Mouse (Mus musculus): Measurements from ENCODE around the gene Bahcc1. TPM values are rescaled to one million over a fixed set of nuclear protein-coding genes. Genes with fewer than 3 reads are reported as not detected.

Gene Bahcc1
- polyA plus RNA-seq, 1 experiment from 2014 or later = 30.3 TPM

DNA sequence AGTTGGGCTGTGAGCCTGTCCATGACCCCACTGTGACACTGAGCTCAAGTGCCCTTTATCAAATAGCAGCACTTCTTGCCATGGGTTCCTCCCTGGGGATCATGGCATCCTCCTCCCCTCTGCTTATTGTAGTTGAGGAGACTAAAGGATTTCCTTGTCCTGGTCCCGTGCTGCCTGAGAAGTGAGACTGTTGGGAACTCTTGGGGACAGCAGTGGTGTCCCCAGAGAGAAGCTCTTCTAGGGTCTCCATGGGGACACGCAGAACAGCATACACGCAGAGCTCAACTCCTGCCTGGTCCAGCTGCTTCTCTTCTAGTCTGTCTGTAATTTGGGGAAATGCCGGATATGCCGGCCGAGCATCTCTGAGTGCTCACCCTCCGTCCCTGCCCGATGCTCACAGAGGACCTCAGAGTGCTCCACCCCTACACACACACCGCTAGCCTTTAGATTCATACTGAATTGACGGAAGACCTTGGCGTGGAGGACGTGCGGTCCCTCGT, 33.6 kb downstream of the Bahcc1 start:
- 84% methylated on average over 14 of the region's 14 CpGs for WGBS
- H3K4me3 ChIP-seq (ENCODE audit: low read depth, low read length) = no peak overlapping the region
- H3K4me2 ChIP-seq (ENCODE audit: low read depth, low read length, severe bottlenecking) = no peak overlapping the region
- no peak overlapping the region for H3K9ac ChIP-seq (ENCODE audit: low read length)
- ATAC-seq (replicated peaks; ENCODE audit: low FRiP score) (no peak), DNase-seq (ENCODE audit: low spot score) (no peak)
- H3K36me3 ChIP-seq (ENCODE audit: control insufficient read depth, insufficient read depth, low read length) = peaks cover 1% of the 10 kb centered on the region; the same call in 1 of the 2 replicates
- peaks cover 34% of the 10 kb centered on the region for H3K4me1 ChIP-seq (replicated peaks; ENCODE audit: control insufficient read depth, insufficient read depth, low read length)
- no peak overlapping the region for H3K27ac ChIP-seq (ENCODE audit: low read depth, low read length)
- no peaks in the 10 kb centered on the region for H3K27me3 ChIP-seq (ENCODE audit: control insufficient read depth, insufficient read depth, low read length)
- H3K9me3 ChIP-seq (ENCODE audit: control insufficient read depth, low read length) = no peaks in the 10 kb centered on the region

DNA sequence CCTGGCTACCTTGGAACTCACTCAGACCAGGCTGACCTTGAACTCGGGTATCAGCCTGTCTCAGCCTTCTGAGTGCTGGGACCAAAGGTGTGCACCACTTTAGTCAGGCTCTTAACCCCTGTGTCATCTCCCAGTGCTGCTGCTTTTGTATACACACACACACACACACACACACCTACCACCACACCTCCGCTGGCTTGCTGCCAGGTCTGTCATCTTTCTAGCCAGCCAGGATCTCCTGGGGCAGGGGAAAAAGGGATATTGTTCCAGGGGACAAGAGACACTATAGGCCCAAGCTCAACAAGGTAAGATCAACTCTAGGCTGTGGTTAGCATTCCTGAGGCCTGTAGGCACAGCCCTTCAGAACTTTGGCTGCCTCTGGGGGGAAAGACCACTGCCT, 34.5 kb downstream of the Bahcc1 start:
- no peak overlapping the region for H3K27ac ChIP-seq (ENCODE audit: low read depth, low read length)
- H3K27me3 ChIP-seq (ENCODE audit: control insufficient read depth, insufficient read depth, low read length) = no peaks in the 10 kb centered on the region
- H3K4me1 ChIP-seq (replicated peaks; ENCODE audit: control insufficient read depth, insufficient read depth, low read length) = peaks cover 26% of the 10 kb centered on the region
- H3K4me2 ChIP-seq (ENCODE audit: low read depth, low read length, severe bottlenecking) = no peak overlapping the region
- peaks cover 9% of the 10 kb centered on the region; the same call in 1 of the 2 replicates for H3K36me3 ChIP-seq (ENCODE audit: control insufficient read depth, insufficient read depth, low read length)
- H3K4me3 ChIP-seq (ENCODE audit: low read depth, low read length) = no peak overlapping the region
- 90% methylated on average over 2 of the region's 2 CpGs for WGBS
- no peak for ATAC-seq (replicated peaks; ENCODE audit: low FRiP score)
- no peak for DNase-seq (ENCODE audit: low spot score)
- no peak overlapping the region for H3K9ac ChIP-seq (ENCODE audit: low read length)
- no peaks in the 10 kb centered on the region for H3K9me3 ChIP-seq (ENCODE audit: control insufficient read depth, low read length)

DNA sequence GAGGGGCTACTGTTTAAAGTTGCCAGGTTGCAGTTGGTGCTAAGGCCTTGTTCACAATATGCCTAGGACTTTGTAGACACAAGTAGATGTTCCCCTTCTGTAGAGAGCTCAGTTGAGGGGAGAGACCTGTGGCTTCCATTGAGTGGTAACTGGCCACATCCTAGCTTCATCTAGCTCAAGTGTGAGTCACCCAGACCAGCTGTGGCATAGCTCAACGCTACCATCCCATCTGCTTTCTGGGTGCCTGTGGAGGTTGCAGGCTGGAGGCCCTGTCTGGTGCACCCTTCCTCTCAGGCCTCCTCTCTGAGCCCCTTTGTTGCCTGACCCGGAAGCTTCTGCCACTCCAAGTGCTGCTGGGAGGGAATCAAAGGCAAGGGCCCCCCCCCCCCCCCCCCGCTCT, 34.9 kb downstream of the Bahcc1 start:
- H3K4me2 ChIP-seq (ENCODE audit: low read depth, low read length, severe bottlenecking) = no peak overlapping the region
- no peak for ATAC-seq (replicated peaks; ENCODE audit: low FRiP score)
- DNase-seq (ENCODE audit: low spot score) = no peak
- H3K9me3 ChIP-seq (ENCODE audit: control insufficient read depth, low read length) = no peaks in the 10 kb centered on the region
- 64% methylated on average over 2 of the region's 3 CpGs for WGBS
- H3K27ac ChIP-seq (ENCODE audit: low read depth, low read length) = no peak overlapping the region
- H3K36me3 ChIP-seq (ENCODE audit: control insufficient read depth, insufficient read depth, low read length) = peaks cover 10% of the 10 kb centered on the region; the same call in 1 of the 2 replicates
- no peak overlapping the region for H3K4me3 ChIP-seq (ENCODE audit: low read depth, low read length)
- no peaks in the 10 kb centered on the region for H3K27me3 ChIP-seq (ENCODE audit: control insufficient read depth, insufficient read depth, low read length)
- no peak overlapping the region for H3K9ac ChIP-seq (ENCODE audit: low read length)
- peaks cover 25% of the 10 kb centered on the region for H3K4me1 ChIP-seq (replicated peaks; ENCODE audit: control insufficient read depth, insufficient read depth, low read length)

DNA sequence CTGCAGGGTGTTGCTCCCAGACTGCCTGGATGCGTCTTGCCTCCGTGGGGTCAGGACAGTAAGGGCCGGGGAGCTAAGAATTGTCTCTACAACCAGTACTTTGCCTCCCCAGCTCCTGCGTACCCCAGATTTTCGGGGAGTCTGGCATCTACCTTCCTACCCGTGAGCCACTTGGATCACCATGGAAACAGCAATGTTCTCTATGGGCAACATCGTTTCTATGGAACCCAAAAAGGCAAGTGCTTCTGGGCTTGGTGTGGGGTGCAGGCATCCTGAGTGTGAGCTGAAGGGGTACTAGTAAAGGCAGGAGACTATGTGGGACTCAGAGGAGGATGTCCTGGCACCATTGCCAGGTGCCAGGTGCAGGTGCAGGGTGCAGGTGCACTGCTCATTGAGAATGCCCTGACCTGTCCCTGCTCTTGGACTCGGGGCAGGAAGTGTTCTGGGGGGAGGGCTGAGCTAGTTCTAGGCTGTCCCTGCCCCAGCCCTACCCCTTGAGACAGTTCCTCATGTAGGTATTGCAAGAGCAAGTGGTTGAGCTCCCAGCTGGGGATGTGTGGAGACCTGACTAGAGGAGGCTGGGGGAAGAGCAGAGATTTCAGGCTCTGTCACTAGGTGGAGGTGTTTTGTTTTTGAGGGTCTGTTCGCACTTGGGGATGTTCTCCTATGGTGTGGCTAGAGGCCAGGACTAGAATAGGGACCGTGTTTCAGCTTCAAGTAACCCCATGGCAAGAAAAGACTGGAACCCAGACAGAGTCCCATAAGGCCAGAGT, 35.6 kb downstream of the Bahcc1 start:
- peaks cover 14% of the 10 kb centered on the region for H3K36me3 ChIP-seq (ENCODE audit: control insufficient read depth, insufficient read depth, low read length)
- no peak overlapping the region for H3K27ac ChIP-seq (ENCODE audit: low read depth, low read length)
- no peak for DNase-seq (ENCODE audit: low spot score)

DNA sequence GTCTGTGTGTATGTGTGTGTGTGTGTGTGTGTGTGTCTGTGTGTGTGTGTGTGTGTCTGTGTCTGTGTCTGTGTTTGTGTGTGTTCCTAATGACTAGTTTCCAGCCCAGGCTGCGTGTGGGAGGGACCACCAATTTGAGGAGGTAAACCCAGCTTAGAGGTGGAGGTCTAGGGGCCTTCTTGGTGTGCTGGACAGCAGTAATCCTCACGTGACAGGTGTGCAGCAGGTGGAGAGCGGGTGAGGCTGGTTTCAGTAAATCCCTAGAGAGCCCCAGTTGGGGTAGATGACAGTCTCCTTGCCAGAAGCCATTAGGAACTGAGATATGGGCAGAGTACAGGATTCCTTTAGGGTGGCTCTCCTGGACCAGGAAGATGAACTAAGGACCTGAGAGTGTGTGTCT, 36.3 kb downstream of the Bahcc1 start:
- Histone ChIP-seq H3K9ac (ENCODE audit: low read length) (no peak overlapping the region; the same call in 1 of the 2 replicates), H3K9me3 (ENCODE audit: control insufficient read depth, low read length) (no peaks in the 10 kb centered on the region), H3K4me2 (ENCODE audit: low read depth, low read length, severe bottlenecking) (no peak overlapping the region), H3K4me3 (ENCODE audit: low read depth, low read length) (no peak overlapping the region), H3K27ac (ENCODE audit: low read depth, low read length) (peak overlapping the region; percentile 31; the same call in 1 of the 2 replicates), H3K4me1 (replicated peaks; ENCODE audit: control insufficient read depth, insufficient read depth, low read length) (peaks cover 20% of the 10 kb centered on the region), H3K36me3 (ENCODE audit: control insufficient read depth, insufficient read depth, low read length) (peaks cover 20% of the 10 kb centered on the region), H3K27me3 (ENCODE audit: control insufficient read depth, insufficient read depth, low read length) (no peaks in the 10 kb centered on the region)
- WGBS = 89% methylated on average over 3 of the region's 3 CpGs
- no peak for ATAC-seq (replicated peaks; ENCODE audit: low FRiP score)
- DNase-seq (ENCODE audit: low spot score) = no peak

More for the DNA sequence above, 35.6 kb downstream of the Bahcc1 start:
- no peaks in the 10 kb centered on the region for H3K9me3 ChIP-seq (ENCODE audit: control insufficient read depth, low read length)
- WGBS = 82% methylated on average over 10 of the region's 10 CpGs
- no peak overlapping the region for H3K4me3 ChIP-seq (ENCODE audit: low read depth, low read length)
- ATAC-seq (replicated peaks; ENCODE audit: low FRiP score) = no peak
- H3K9ac ChIP-seq (ENCODE audit: low read length) = no peak overlapping the region
- H3K4me1 ChIP-seq (replicated peaks; ENCODE audit: control insufficient read depth, insufficient read depth, low read length) = peaks cover 25% of the 10 kb centered on the region
- H3K27me3 ChIP-seq (ENCODE audit: control insufficient read depth, insufficient read depth, low read length) = no peaks in the 10 kb centered on the region
- no peak overlapping the region for H3K4me2 ChIP-seq (ENCODE audit: low read depth, low read length, severe bottlenecking)

DNA sequence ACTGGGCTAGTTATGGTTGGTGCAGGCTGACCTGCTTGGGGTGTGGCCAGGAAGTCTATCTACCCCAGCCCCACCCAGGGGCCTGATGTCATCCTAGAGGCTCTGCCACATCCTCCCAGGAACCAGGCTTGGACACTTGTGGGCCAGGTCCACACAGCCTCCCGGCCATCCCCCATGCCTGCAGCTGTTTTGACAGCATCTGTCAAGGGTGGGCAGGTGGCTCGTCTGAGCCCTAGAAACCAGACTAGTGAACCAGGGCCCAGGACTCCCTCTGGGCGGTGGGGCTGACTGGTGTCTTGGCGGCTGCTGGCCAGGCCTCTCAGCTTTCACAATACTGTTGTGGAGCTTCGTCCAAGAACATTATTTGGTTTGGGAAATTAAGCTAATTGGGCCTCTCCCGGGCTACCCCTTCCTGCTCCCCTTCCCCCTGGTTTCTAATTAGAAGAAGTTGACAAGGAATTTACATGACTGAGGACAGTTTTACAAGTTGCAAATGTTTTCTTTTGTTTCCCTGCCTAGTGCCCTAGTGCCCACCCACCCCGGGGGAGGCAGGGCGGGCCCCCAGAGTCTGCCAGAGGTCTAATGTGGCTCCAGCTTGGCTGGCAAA, 36.9 kb downstream of the Bahcc1 start:
- no peak overlapping the region for H3K4me3 ChIP-seq (ENCODE audit: low read depth, low read length)
- DNase-seq (ENCODE audit: low spot score) = no peak
- H3K27ac ChIP-seq (ENCODE audit: low read depth, low read length) = peak overlapping the region; percentile 31; the same call in 1 of the 2 replicates
- no peak overlapping the region for H3K4me2 ChIP-seq (ENCODE audit: low read depth, low read length, severe bottlenecking)
- WGBS = 41% methylated on average over 8 of the region's 8 CpGs
- H3K27me3 ChIP-seq (ENCODE audit: control insufficient read depth, insufficient read depth, low read length) = no peaks in the 10 kb centered on the region
- H3K4me1 ChIP-seq (replicated peaks; ENCODE audit: control insufficient read depth, insufficient read depth, low read length) = peaks cover 18% of the 10 kb centered on the region
- ATAC-seq (replicated peaks; ENCODE audit: low FRiP score) = peak; percentile 59
- peaks cover 26% of the 10 kb centered on the region for H3K36me3 ChIP-seq (ENCODE audit: control insufficient read depth, insufficient read depth, low read length)
- H3K9me3 ChIP-seq (ENCODE audit: control insufficient read depth, low read length) = no peaks in the 10 kb centered on the region
- no peak overlapping the region; the same call in 1 of the 2 replicates for H3K9ac ChIP-seq (ENCODE audit: low read length)

DNA sequence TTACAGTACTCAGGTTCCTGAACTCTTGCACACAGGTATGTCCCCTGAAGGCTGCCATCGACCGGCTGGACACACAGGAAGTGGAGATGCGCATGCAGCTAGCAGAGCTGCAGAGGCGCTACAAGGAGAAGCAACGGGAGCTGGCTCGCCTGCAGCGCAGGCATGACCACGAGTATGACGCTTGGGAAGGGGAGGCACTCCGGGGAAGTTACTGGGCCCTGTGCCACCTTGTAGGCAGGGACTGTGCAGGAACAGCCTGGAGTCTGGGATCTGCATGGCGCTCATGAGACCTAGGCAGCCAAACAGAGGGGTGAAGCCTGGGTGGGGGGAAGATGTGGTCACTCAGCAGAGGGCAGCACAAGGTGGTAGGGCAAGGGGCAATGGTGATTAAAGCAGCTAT, 46.6 kb downstream of the Bahcc1 start:
- DNase-seq (ENCODE audit: low spot score) (no peak), ATAC-seq (replicated peaks; ENCODE audit: low FRiP score) (no peak)
- Histone ChIP-seq H3K4me1 (replicated peaks; ENCODE audit: control insufficient read depth, insufficient read depth, low read length) (peaks cover 14% of the 10 kb centered on the region; the same call in 1 of the 2 replicates), H3K9me3 (ENCODE audit: control insufficient read depth, low read length) (no peaks in the 10 kb centered on the region), H3K4me2 (ENCODE audit: low read depth, low read length, severe bottlenecking) (no peak overlapping the region), H3K27ac (ENCODE audit: low read depth, low read length) (no peak overlapping the region), H3K36me3 (ENCODE audit: control insufficient read depth, insufficient read depth, low read length) (peaks cover 19% of the 10 kb centered on the region), H3K9ac (ENCODE audit: low read length) (no peak overlapping the region), H3K27me3 (ENCODE audit: control insufficient read depth, insufficient read depth, low read length) (no peaks in the 10 kb centered on the region), H3K4me3 (ENCODE audit: low read depth, low read length) (no peak overlapping the region)
- WGBS = 92% methylated on average over 11 of the region's 11 CpGs

DNA sequence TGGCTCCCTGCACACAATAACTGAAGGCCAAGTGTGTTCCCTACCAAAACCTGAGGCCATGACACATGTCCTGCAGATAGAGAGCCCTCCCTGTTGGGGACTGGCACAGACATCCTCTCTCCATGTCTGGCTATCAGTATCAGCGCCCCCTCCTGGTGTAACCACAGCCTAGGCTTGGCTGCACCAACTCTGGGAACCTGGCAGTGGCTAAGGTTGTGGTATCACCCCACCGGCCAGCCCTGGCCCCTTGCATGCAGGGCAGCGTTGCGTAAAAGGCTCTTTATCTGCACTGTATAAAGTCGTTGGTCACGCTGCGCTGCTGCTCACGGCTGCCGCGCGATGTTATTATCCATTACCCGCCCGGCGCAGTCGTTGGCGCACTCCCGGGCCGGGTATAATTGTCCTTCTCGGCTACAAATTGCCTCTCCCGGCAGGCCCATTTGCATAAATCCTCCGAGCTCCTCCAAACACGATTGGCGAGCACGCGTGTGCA, 47.6 kb downstream of the Bahcc1 start:
- Histone ChIP-seq H3K4me3 (ENCODE audit: low read depth, low read length) (no peak overlapping the region), H3K9ac (ENCODE audit: low read length) (no peak overlapping the region), H3K27me3 (ENCODE audit: control insufficient read depth, insufficient read depth, low read length) (no peaks in the 10 kb centered on the region), H3K36me3 (ENCODE audit: control insufficient read depth, insufficient read depth, low read length) (peaks cover 22% of the 10 kb centered on the region), H3K27ac (ENCODE audit: low read depth, low read length) (peak overlapping the region; percentile 37; the same call in 1 of the 2 replicates), H3K4me2 (ENCODE audit: low read depth, low read length, severe bottlenecking) (no peak overlapping the region), H3K4me1 (replicated peaks; ENCODE audit: control insufficient read depth, insufficient read depth, low read length) (peaks cover 14% of the 10 kb centered on the region; the same call in 1 of the 2 replicates), H3K9me3 (ENCODE audit: control insufficient read depth, low read length) (no peaks in the 10 kb centered on the region)
- ATAC-seq (replicated peaks; ENCODE audit: low FRiP score) (peak; percentile 76), DNase-seq (ENCODE audit: low spot score) (peak; percentile 85)
- WGBS = 54% methylated on average over 25 of the region's 25 CpGs

All from forebrain, embryonic 11.5 days (tissue).